Mouse (Mus musculus) embryonic facial prominence, embryonic 10.5 days (tissue): ENCODE data around the gene Sppl2a. TPM values are rescaled to one million over a fixed set of nuclear protein-coding genes. Genes with fewer than 3 reads are reported as not detected.
A peak's percentile ranks its signal among the peaks of the same experiment; 100 is the strongest.
"Not testable (repeated sequence)": the region's sequence is repeated elsewhere in the genome, so short reads cannot be mapped to it uniquely, and the experiment has no call there.

Experiments used
- DNase-seq: peaks from one replicate; pipeline ENCODE4 v3.0.0-alpha.2; 2017; ENCODE audit warnings: low spot score
- H3K27ac ChIP-seq: fragments of 300-500 bp; sonication (generic); replicated peaks from 2 replicates; pipeline ENCODE4 v1.5.1; 2016; ENCODE audit warnings: mild to moderate bottlenecking
- H3K27me3 ChIP-seq: fragments of 300-500 bp; sonication (generic); replicated peaks from 2 replicates; pipeline ENCODE4 v1.6.1; 2016; ENCODE audit warnings: low read depth, mild to moderate bottlenecking; ENCODE audit not compliant: poor library complexity, severe bottlenecking
- H3K36me3 ChIP-seq: fragments of 300-500 bp; sonication (generic); replicated peaks from 2 replicates; pipeline ENCODE4 v1.6.1; 2016; ENCODE audit warnings: mild to moderate bottlenecking, moderate library complexity
- H3K4me1 ChIP-seq: fragments of 300-500 bp; sonication (generic); 2 replicates; pipeline ENCODE4 v1.6.1; 2016
- H3K4me3 ChIP-seq: fragments of 300-500 bp; sonication (generic); 2 replicates; pipeline ENCODE4 v1.5.1; 2016; ENCODE audit warnings: mild to moderate bottlenecking, moderate library complexity
- H3K9me3 ChIP-seq: fragments of 300-500 bp; sonication (generic); 2 replicates; pipeline ENCODE4 v1.6.1; 2016; ENCODE audit warnings: mild to moderate bottlenecking
- WGBS: fragments of 180-500 bp; shearing (Covaris S2); methylation state at CpG from one replicate; pipeline ENCODE4 v1.1.7; 2016; 5-methylcytosine and 5-hydroxymethylcytosine counted together
- polyA plus RNA-seq: library from polyadenylated mRNA; unstranded; fragments of >200 nt; fragmentation: Nextera tagmentation; extraction: Ambion mirVana; gene quantifications from 2 replicates; pipeline ENCODE4 v1.2.1, GENCODE M21; 2016

Gene Sppl2a
- polyA plus RNA-seq, 1 experiment from 2014 or later, result 28.5 TPM

DNA sequence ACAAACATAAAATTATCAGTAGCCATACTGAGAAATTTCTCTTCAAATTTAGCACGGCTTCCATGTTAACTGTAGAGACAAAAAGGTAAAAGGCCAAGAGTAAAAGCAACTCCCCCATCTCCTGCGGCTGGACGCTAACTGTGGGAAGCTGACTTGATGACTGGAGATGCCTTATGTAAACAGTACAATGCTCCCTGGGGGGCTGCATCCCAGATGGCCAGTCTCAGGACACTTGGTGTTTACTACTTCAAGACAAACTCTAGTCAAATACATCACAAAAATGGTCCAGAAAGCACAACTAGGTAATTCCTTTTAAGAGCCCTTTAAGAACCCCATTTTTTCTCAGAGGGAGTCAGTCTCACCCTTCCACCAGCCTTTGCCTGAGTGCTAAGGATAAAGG, 45.9 kb downstream of the Sppl2a start:
- DNase-seq, result no peak
- H3K4me3 ChIP-seq, result no peak overlapping the region
- 52% methylated on average over 3 of the region's 3 CpGs for WGBS
- H3K27me3 ChIP-seq, result no peaks in the 10 kb centered on the region
- no peaks in the 10 kb centered on the region for H3K4me1 ChIP-seq
- H3K36me3 ChIP-seq, result no peaks in the 10 kb centered on the region
- H3K9me3 ChIP-seq, result no peaks in the 10 kb centered on the region
- H3K27ac ChIP-seq, result no peak overlapping the region

- no peak overlapping the region for H3K27ac ChIP-seq
- H3K9me3 ChIP-seq, result no peaks in the 10 kb centered on the region
- no peaks in the 10 kb centered on the region for H3K36me3 ChIP-seq
- H3K4me1 ChIP-seq, result no peaks in the 10 kb centered on the region
- no peak overlapping the region for H3K4me3 ChIP-seq
- H3K27me3 ChIP-seq, result no peaks in the 10 kb centered on the region
- 91% methylated on average over 2 of the region's 2 CpGs for WGBS
- no peak for DNase-seq
Measured at GRCm38 (mm10) chr2:126885871-126886270, 47.2 kb downstream of the Sppl2a start.

DNA sequence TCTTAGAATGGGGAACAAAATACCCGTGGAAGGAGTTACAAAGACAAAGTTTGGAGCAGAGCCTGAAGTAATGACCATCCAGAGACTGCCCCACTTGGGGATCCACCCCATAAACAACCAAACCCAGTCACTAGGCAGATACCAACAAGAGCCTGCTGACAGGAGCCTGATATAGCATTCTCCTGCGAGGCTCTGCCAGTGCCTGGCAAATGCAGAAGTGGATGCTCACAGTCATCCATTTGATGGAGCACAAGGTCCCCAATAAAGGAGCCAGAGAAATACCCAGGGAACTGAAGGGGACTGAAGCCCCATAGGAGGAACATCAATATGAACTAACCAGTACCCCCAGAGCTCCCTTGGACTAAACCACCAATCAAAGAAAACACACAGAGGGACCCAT, 50.3 kb downstream of the Sppl2a start:
- not testable (repeated sequence) for H3K4me1 ChIP-seq, DNase-seq, H3K36me3 ChIP-seq, H3K9me3 ChIP-seq, H3K27ac ChIP-seq, H3K27me3 ChIP-seq, H3K4me3 ChIP-seq
- 58% methylated on average over 2 of the region's 2 CpGs for WGBS

- H3K36me3 ChIP-seq, result no peaks in the 10 kb centered on the region
- H3K27ac ChIP-seq, result no peak overlapping the region
- H3K27me3 ChIP-seq, result no peaks in the 10 kb centered on the region
- H3K4me3 ChIP-seq, result no peak overlapping the region
- WGBS, result 92% methylated on average over 1 of the region's 1 CpGs
- peaks cover 20% of the 10 kb centered on the region for H3K4me1 ChIP-seq
- H3K9me3 ChIP-seq, result no peaks in the 10 kb centered on the region
- DNase-seq, result no peak
Measured at GRCm38 (mm10) chr2:126877991-126878390, 55.0 kb downstream of the Sppl2a start.

DNA sequence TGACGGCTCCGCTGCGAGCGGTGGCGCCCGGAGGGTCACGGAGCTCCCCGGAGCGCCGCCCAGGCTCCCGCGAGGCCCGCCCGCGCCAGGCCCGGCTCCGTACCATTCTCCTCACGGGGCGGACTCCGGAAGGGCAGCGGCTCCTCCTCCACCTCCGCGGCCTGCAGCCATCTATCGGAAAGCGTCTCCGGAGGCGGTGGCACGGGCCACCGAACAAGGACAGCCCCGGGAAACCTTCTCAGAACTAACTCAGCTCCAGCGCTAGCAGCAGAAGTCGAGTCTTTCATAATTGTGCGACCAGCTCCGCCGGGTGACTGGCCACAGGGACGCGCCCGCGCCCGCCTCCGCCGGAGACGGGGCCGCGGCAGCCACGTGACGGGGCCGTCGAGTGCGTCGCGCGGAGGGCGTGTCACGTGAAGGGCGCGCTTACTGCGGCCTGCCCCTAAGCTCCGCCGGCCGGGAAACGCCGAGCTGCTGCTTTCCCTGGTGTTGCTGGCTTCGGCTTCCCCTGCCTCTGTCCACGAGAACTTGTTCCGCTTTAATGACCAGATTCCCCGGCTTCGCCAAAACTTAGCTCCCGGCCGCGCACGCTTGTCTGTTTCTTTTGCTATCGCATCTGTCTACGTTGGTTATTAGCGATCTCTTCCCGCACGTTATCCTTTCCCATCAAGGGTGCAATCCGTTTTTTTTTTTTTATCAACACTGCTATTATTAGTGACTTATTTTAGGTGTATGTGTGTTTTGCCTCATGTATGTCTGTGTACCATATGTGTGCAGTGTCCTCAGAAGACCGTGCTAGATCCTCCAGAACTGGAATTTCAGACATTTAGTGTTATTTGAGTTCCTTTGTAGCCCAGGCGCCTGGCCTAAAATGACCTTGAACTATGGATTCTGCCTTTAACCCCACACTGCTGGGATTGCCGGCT, 56.9 kb downstream of the Sppl2a start, which contains the start of gene Trpm7:
Gene Trpm7, minus strand, starts transcription at position 360 of the 926 bp plus-strand sequence.
- Histone ChIP-seq H3K36me3 (no peaks in the 10 kb centered on the region), H3K27ac (peak within 1 kb of the TSS; percentile 97), H3K27me3 (no peaks in the 10 kb centered on the region), H3K4me3 (peak within 1 kb of the TSS; percentile 96), H3K4me1 (peaks cover 20% of the 10 kb centered on the region), H3K9me3 (no peaks in the 10 kb centered on the region)
- WGBS, result under 1% methylated on average over 81 of the region's 81 CpGs
- peak; percentile 94 for DNase-seq

DNA sequence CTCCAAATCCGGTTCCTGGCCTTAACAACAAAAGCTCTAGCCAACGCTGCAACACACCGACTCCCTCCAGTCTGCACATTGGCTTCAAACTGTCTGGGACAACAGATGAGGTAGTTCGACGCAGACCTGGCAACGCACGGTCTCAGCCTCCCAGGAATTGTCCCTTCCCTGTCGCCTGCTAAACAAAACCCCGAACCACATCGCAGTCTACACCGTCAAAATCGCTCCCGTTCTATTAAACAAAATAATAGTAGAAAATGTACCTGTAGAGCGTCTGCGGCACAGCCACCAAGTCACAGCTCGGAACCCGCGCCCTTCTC, 57.6 kb downstream of the Sppl2a start:
- Histone ChIP-seq H3K27me3 (no peaks in the 10 kb centered on the region), H3K4me3 (peak overlapping the region; percentile 96), H3K36me3 (no peaks in the 10 kb centered on the region), H3K9me3 (no peaks in the 10 kb centered on the region), H3K4me1 (peaks cover 20% of the 10 kb centered on the region), H3K27ac (peak overlapping the region; percentile 97)
- no peak for DNase-seq
- WGBS, result under 1% methylated on average over 18 of the region's 18 CpGs

DNA sequence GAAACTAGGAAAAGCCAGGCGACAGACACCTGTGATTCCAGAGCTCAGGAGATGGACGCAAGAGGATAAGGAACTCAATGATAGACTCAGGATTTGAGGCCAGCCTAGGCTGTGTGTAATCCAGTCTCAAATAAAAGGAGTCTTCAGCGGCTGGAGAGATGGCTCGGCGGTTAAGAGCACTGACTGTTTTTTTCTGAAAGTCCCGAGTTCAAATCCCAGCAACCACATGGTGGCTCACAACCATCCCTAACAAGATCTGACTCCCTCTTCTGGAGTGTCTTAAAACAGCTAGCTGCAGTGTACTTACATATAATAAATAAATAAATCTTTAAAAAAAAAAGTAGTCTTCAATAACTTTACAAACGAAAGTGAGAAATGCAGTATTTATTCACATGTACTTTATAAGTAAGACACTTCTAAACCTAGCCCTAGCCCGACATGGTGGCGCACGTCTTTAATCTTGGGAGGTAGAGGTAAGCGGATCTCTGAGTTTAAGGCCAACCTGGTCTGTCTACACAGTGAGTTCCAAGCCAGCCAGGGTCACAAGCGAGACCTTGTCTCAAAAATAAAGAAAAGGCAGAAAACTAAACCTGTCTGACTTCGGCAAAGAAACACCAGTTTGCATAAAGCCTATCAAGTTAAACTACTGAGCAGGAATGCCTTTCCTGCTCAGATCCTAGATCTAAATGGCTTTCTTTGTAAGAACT, 58.1 kb downstream of the Sppl2a start:
- Histone ChIP-seq H3K27me3 (no peaks in the 10 kb centered on the region), H3K36me3 (no peaks in the 10 kb centered on the region), H3K4me1 (peaks cover 20% of the 10 kb centered on the region), H3K27ac (peak overlapping the region; percentile 97), H3K9me3 (no peaks in the 10 kb centered on the region), H3K4me3 (peak overlapping the region; percentile 96)
- 30% methylated on average over 13 of the region's 13 CpGs for WGBS
- no peak for DNase-seq

DNA sequence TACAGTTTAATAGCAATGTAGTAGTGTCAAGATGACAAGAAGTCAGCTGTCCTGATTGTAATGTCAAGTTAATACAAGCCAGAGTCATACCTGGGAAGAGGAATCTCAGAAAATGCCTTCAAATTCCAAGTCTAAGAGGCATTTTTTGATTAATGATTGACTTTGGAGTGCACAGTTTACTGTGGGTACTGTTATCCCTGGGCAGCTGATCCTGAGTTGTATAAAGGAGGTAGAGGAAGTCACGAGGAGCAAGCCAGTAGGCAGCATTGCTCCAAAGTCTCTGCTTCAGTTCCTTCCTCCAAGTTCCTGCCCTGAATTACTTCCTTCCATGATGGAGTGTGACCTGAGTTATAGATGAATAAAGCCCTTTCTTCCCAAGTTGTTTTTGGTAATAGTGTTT, 66.7 kb downstream of the Sppl2a start:
- H3K36me3 ChIP-seq, result peaks cover 7% of the 10 kb centered on the region; the same call in 1 of the 2 replicates
- no peak overlapping the region for H3K27ac ChIP-seq
- H3K27me3 ChIP-seq, result no peaks in the 10 kb centered on the region
- no peaks in the 10 kb centered on the region for H3K9me3 ChIP-seq
- DNase-seq, result no peak
- peaks cover 5% of the 10 kb centered on the region; the same call in 1 of the 2 replicates for H3K4me1 ChIP-seq
- no peak overlapping the region for H3K4me3 ChIP-seq
- 92% methylated on average over 1 of the region's 1 CpGs for WGBS

GRCm38 (mm10) chr2:126865501-126866199, 67.4 kb downstream of the Sppl2a start:
- H3K4me3 ChIP-seq, result no peak overlapping the region
- peaks cover 7% of the 10 kb centered on the region; the same call in 1 of the 2 replicates for H3K36me3 ChIP-seq
- no peak overlapping the region for H3K27ac ChIP-seq
- H3K27me3 ChIP-seq, result no peaks in the 10 kb centered on the region
- 92% methylated on average over 10 of the region's 10 CpGs for WGBS
- DNase-seq, result no peak
- H3K9me3 ChIP-seq, result no peaks in the 10 kb centered on the region
- peaks cover 5% of the 10 kb centered on the region; the same call in 1 of the 2 replicates for H3K4me1 ChIP-seq

DNA sequence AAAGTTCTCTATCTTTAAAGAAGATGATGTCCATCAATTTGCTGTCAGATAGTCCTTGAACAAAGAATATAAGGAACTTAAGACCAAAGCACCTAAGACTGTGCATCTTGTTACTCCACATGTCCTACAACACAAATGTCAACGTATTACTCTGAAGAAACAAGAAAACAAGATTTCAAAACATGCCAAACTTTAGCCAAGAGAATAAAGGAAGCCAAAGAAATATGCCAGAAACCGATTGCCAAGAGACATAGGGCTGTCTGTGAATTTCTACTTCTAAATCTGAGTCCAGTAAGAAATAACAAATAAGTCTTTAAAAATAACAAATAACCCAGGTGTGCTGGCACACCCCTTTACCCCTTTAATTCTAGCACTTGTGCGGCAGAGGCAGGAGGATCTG, 68.0 kb downstream of the Sppl2a start:
- Histone ChIP-seq H3K27me3 (no peaks in the 10 kb centered on the region), H3K27ac (no peak overlapping the region), H3K4me1 (peaks cover 5% of the 10 kb centered on the region; the same call in 1 of the 2 replicates), H3K36me3 (peaks cover 7% of the 10 kb centered on the region; the same call in 1 of the 2 replicates), H3K9me3 (no peaks in the 10 kb centered on the region), H3K4me3 (no peak overlapping the region)
- 93% methylated on average over 3 of the region's 3 CpGs for WGBS
- no peak for DNase-seq

- H3K27me3 ChIP-seq, result no peaks in the 10 kb centered on the region
- peaks cover 87% of the 10 kb centered on the region for H3K36me3 ChIP-seq
- H3K27ac ChIP-seq, result no peak overlapping the region
- 89% methylated on average over 4 of the region's 4 CpGs for WGBS
- DNase-seq, result no peak
- H3K9me3 ChIP-seq, result no peaks in the 10 kb centered on the region
- H3K4me1 ChIP-seq, result no peaks in the 10 kb centered on the region
- H3K4me3 ChIP-seq, result no peak overlapping the region
Measured at GRCm38 (mm10) chr2:126844751-126845150, 88.3 kb downstream of the Sppl2a start.
